ENCODE assay signal across 27 mouse cellular contexts in genomic region chr10:67789651-67790050, GRCm38 (mm10).
"Had no signal": no experiment of that assay in that cellular context is flagged by ENCODE, and none has a peak within 500 bp of the region (broad histone marks: within the 10 kb centered on the region; RNA-seq: fewer than 3 reads in every experiment).

No protein-coding gene starts in this region.

- H3K4me2 ChIP-seq: heart, embryonic 11.5 days; heart, embryonic 13.5 days; heart, embryonic 15.5 days; hindbrain, embryonic 12.5 days; hindbrain, embryonic 14.5 days; intestine, embryonic 15.5 days; limb, embryonic 12.5 days; liver, embryonic 11.5 days had no signal

- H3K4me1 ChIP-seq: heart, embryonic 13.5 days; heart, embryonic 15.5 days; hindbrain, embryonic 10.5 days; hindbrain, embryonic 12.5 days; intestine, embryonic 15.5 days; limb, embryonic 10.5 days; limb, embryonic 12.5 days had no signal

- H3K36me3 ChIP-seq: heart, embryonic 13.5 days; heart, embryonic 15.5 days; hindbrain, embryonic 10.5 days; hindbrain, embryonic 12.5 days; intestine, embryonic 15.5 days; limb, embryonic 10.5 days; limb, embryonic 12.5 days had no signal

- H3K27me3 ChIP-seq: heart, embryonic 13.5 days; heart, embryonic 15.5 days; hindbrain, embryonic 12.5 days; limb, embryonic 12.5 days had no signal

- H3K9ac ChIP-seq: heart, embryonic 13.5 days; heart, embryonic 15.5 days; hindbrain, embryonic 12.5 days; hindbrain, embryonic 14.5 days; intestine, embryonic 15.5 days; limb, embryonic 12.5 days had no signal

- H3K9me3 ChIP-seq: heart, embryonic 13.5 days; hindbrain, embryonic 10.5 days; hindbrain, embryonic 12.5 days; intestine, embryonic 15.5 days; limb, embryonic 10.5 days; limb, embryonic 12.5 days had no signal

- H3K4me3 ChIP-seq: gastrocnemius, adult 2 months; heart, embryonic 13.5 days; heart, embryonic 15.5 days; hindbrain, embryonic 10.5 days; hindbrain, embryonic 12.5 days; intestine, embryonic 15.5 days; layer of hippocampus, adult 2 months; left cerebral cortex, adult 2 months; limb, embryonic 10.5 days; limb, embryonic 12.5 days had no signal

- H3K27ac ChIP-seq: gastrocnemius, adult 2 months; heart, embryonic 13.5 days; heart, embryonic 15.5 days; hindbrain, embryonic 10.5 days; hindbrain, embryonic 12.5 days; hindbrain, embryonic 14.5 days; intestine, embryonic 15.5 days; layer of hippocampus, adult 2 months; left cerebral cortex, adult 2 months; limb, embryonic 10.5 days; limb, embryonic 12.5 days had no signal

- DNase-seq: gastrocnemius, adult 2 months; gastrocnemius, postnatal 10 days; gastrocnemius, postnatal 25 days; heart, adult 18-20 months; heart, postnatal 14 days; heart, postnatal 36 days; kidney, adult 18-20 months; kidney, adult 8-10 months; kidney, postnatal 10 days; kidney, postnatal 25 days; kidney, postnatal 4 days; liver had no signal

- ATAC-seq: hindbrain, embryonic 16.5 days; inflammation-experienced regulatory T-cells, adult 6 months; intestine, embryonic 15.5 days; intestine, postnatal 0 days had no signal
